Mouse (Mus musculus) ES-E14 (cell line): ENCODE results near the gene Il18bp. TPM values are rescaled to one million over a fixed set of nuclear protein-coding genes. Genes with fewer than 3 reads are reported as not detected.

Experiments
- DNase-seq: peaks from one replicate; pipeline ENCODE4 v3.0.0-alpha.2; 2013; ENCODE audit warnings: low read depth, low spot score
- H3K27ac ChIP-seq: 2 replicates; pipeline ENCODE4 v1.5.1; 2012; ENCODE audit warnings: low read depth, mild to moderate bottlenecking, low read length, moderate library complexity, mixed read lengths; ENCODE audit not compliant: poor library complexity, insufficient read depth, severe bottlenecking
- H3K36me3 ChIP-seq: 2 replicates; pipeline ENCODE4 v1.6.1; 2012; ENCODE audit warnings: mild to moderate bottlenecking, low read length, moderate library complexity, mixed read lengths; ENCODE audit not compliant: control insufficient read depth, poor library complexity, insufficient read depth, severe bottlenecking
- H3K4me1 ChIP-seq, 2 experiments: fragments of 150-350 bp in 1 of 2; sonication (generic) in 1 of 2; 2 replicates each; pipeline ENCODE4 v1.6.1; 2012; ENCODE audit warnings: low read length in 2 of 2, mild to moderate bottlenecking in 1 of 2, mixed read lengths in 1 of 2; ENCODE audit not compliant: control insufficient read depth in 2 of 2, insufficient read depth in 2 of 2, poor library complexity in 1 of 2
- H3K4me3 ChIP-seq, 2 experiments: fragments of 150-350 bp in 1 of 2; sonication (generic) in 1 of 2; 2 replicates each; pipeline ENCODE4 v1.5.1; 2012; ENCODE audit warnings: low read length in 2 of 2, low read depth in 1 of 2, mild to moderate bottlenecking in 1 of 2, mixed read lengths in 1 of 2; ENCODE audit not compliant: insufficient read depth in 1 of 2, poor library complexity in 1 of 2, severe bottlenecking in 1 of 2
- H3K9ac ChIP-seq: 2 replicates; pipeline ENCODE4 v1.6.1; 2012; ENCODE audit warnings: low read depth, mild to moderate bottlenecking, low read length, mixed read lengths; ENCODE audit not compliant: poor library complexity, insufficient read depth, severe bottlenecking
- H3K9me3 ChIP-seq: fragments of 150-350 bp; sonication (generic); 2 replicates; pipeline ENCODE4 v1.6.1; 2012; ENCODE audit warnings: low read depth, mild to moderate bottlenecking, low read length; ENCODE audit not compliant: control insufficient read depth, insufficient read depth
- CHD2 ChIP-seq: IDR thresholded peaks from 2 replicates; pipeline ENCODE4 v1.6.1; 2014; ENCODE audit warnings: mild to moderate bottlenecking, low read depth, low read length, inconsistent platforms
- HCFC1 ChIP-seq: IDR thresholded peaks from 2 replicates; pipeline ENCODE4 v1.6.1; 2012; ENCODE audit warnings: low read length, inconsistent platforms, borderline replicate concordance; ENCODE audit not compliant: insufficient read depth
- MAFK ChIP-seq: IDR thresholded peaks from 2 replicates; pipeline ENCODE4 v1.6.1; 2014; ENCODE audit warnings: mild to moderate bottlenecking, low read depth, low read length, inconsistent platforms; ENCODE audit not compliant: insufficient read depth
- ZC3H11A ChIP-seq: IDR thresholded peaks from 2 replicates; pipeline ENCODE4 v1.6.1; 2012; ENCODE audit warnings: low read depth, mild to moderate bottlenecking, inconsistent platforms, low read length, borderline replicate concordance
- ZNF384 ChIP-seq: IDR thresholded peaks from 2 replicates; pipeline ENCODE4 v1.6.1; 2012; ENCODE audit warnings: low read depth, low read length, inconsistent platforms
- in situ Hi-C, 2 experiments: fragments of 600-800 bp; cut with MboI; formaldehyde crosslinking; loops; one replicate each; pipeline ENCODE4 v1.15.1; 2025; ENCODE audit warnings: low sequenced_read_pairs in 2 of 2, inconsistent platforms in 1 of 2; ENCODE audit not compliant: unreplicated experiment in 2 of 2
- total RNA-seq: library from RNA; depleted of rRNA; stranded (reverse); fragments of 300-350 nt; gene quantifications from 2 replicates; pipeline ENCODE4 v1.2.3, GENCODE M21; 2012

Il18bp gene
- total RNA-seq, 1 experiment: 11.0 TPM

GRCm38 (mm10) chr7:101985081-101985480, 33.4 kb downstream of the Il18bp start:
- peaks cover 18% of the 10 kb centered on the region for H3K36me3 ChIP-seq
- no peaks in the 10 kb centered on the region for H3K9me3 ChIP-seq
- H3K27ac ChIP-seq: no peak overlapping the region
- no peak overlapping the region for H3K9ac ChIP-seq
- DNase-seq: no peak
- peaks cover 0 to 6% of the 10 kb centered on the region in 2 experiments; a peak in 1 of 4 replicates for H3K4me1 ChIP-seq
- no peak overlapping the region for H3K4me3 ChIP-seq
- in situ Hi-C loops: no loop called here
- TF ChIP-seq CHD2 (no peak), ZC3H11A (no peak), HCFC1 (no peak), MAFK (no peak)

- in situ Hi-C loops: no loop called here
- DNase-seq: no peak
These were observed 35.8 kb downstream of the Il18bp start for GRCm38 (mm10) chr7:101982735-101983134.

GRCm38 (mm10) chr7:101974505-101974904, 44.0 kb downstream of the Il18bp start:
- H3K9ac ChIP-seq: no peak overlapping the region
- TF ChIP-seq ZC3H11A (no peak), HCFC1 (no peak), ZNF384 (no peak), CHD2 (no peak), MAFK (no peak)
- H3K36me3 ChIP-seq: no peaks in the 10 kb centered on the region
- peaks cover 0 to 2% of the 10 kb centered on the region in 2 experiments; a peak in 1 of 4 replicates for H3K4me1 ChIP-seq
- in situ Hi-C loops: no loop called here
- no peak overlapping the region for H3K4me3 ChIP-seq
- H3K27ac ChIP-seq: no peak overlapping the region
- no peaks in the 10 kb centered on the region for H3K9me3 ChIP-seq
- no peak for DNase-seq

More at GRCm38 (mm10) chr7:101982735-101983134, 35.8 kb downstream of the Il18bp start:
- H3K4me1 ChIP-seq: peaks cover 0 to 6% of the 10 kb centered on the region in 2 experiments; a peak in 1 of 4 replicates
- TF ChIP-seq MAFK: no peak
- no peak for TF ChIP-seq ZC3H11A
- TF ChIP-seq ZNF384: no peak
- TF ChIP-seq CHD2: no peak
- TF ChIP-seq HCFC1: no peak
- H3K4me3 ChIP-seq: no peak overlapping the region
- no peaks in the 10 kb centered on the region for H3K9me3 ChIP-seq
- peaks cover 9% of the 10 kb centered on the region for H3K36me3 ChIP-seq
- no peak overlapping the region for H3K9ac ChIP-seq
- no peak overlapping the region for H3K27ac ChIP-seq

GRCm38 (mm10) chr7:101973730-101974129, 44.8 kb downstream of the Il18bp start:
- H3K4me3 ChIP-seq: no peak overlapping the region
- no peak overlapping the region for H3K27ac ChIP-seq
- H3K4me1 ChIP-seq: peaks cover 3 to 4% of the 10 kb centered on the region in 2 experiments; a peak in 1 of 4 replicates
- TF ChIP-seq ZC3H11A (no peak), ZNF384 (no peak), HCFC1 (no peak), MAFK (no peak), CHD2 (no peak)
- in situ Hi-C loops: no loop called here
- H3K9ac ChIP-seq: no peak overlapping the region
- no peak for DNase-seq
- no peaks in the 10 kb centered on the region for H3K36me3 ChIP-seq
- H3K9me3 ChIP-seq: no peaks in the 10 kb centered on the region

- H3K4me3 ChIP-seq: no peak overlapping the region
These were observed 46.8 kb downstream of the Il18bp start for GRCm38 (mm10) chr7:101971721-101972120.

More at GRCm38 (mm10) chr7:101971721-101972120, 46.8 kb downstream of the Il18bp start:
- no peaks in the 10 kb centered on the region for H3K9me3 ChIP-seq
- in situ Hi-C loops: no loop called here
- no peak overlapping the region; the same call in 1 of the 2 replicates for H3K27ac ChIP-seq
- no peak for DNase-seq
- no peak overlapping the region for H3K9ac ChIP-seq
- H3K4me1 ChIP-seq: peaks cover 3 to 5% of the 10 kb centered on the region in 2 experiments; a peak in 1 of 4 replicates
- no peaks in the 10 kb centered on the region for H3K36me3 ChIP-seq
- TF ChIP-seq ZNF384: peak; percentile 39; the same call in 1 of the 2 replicates
- no peak for TF ChIP-seq CHD2
